Mouse (Mus musculus): Measurements from ENCODE around the gene Tbx3. TPM values are rescaled to one million over a fixed set of nuclear protein-coding genes. Genes with fewer than 3 reads are reported as not detected.

The Tbx3 gene
- polyA plus RNA-seq, 1 experiment from 2014 or later: 4.0 TPM

DNA sequence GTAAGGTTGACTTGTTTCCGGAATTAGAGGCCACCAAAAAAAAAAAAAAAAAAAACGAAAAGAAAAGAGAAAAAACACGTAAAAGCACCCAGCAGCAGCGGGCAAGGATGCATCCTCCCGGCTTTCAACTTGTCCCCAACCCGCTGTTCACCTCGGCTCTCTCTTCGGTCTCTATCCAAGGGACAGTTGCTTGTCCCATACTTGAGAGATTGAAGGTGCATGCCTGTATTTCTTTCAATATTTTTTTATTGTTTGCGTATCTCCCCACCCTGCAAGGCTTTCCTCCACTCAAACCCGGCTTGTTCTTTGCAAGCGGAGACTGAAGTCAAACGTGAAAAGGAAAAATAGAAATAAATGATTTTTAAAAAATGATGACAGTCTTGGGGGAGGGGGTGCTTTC is 7.7 kb upstream of the Tbx3 start:
- no peaks in the 10 kb centered on the region for H3K36me3 ChIP-seq
- WGBS: 1% methylated on average over 12 of the region's 12 CpGs
- no peak overlapping the region for H3K4me2 ChIP-seq
- H3K4me3 ChIP-seq: no peak overlapping the region
- H3K9me3 ChIP-seq: no peaks in the 10 kb centered on the region
- H3K9ac ChIP-seq: no peak overlapping the region
- no peaks in the 10 kb centered on the region for H3K4me1 ChIP-seq (replicated peaks)
- ATAC-seq (ENCODE audit: low FRiP score, low read depth): no peak
- H3K27ac ChIP-seq (replicated peaks): no peak overlapping the region
- peaks cover 89% of the 10 kb centered on the region for H3K27me3 ChIP-seq

DNA sequence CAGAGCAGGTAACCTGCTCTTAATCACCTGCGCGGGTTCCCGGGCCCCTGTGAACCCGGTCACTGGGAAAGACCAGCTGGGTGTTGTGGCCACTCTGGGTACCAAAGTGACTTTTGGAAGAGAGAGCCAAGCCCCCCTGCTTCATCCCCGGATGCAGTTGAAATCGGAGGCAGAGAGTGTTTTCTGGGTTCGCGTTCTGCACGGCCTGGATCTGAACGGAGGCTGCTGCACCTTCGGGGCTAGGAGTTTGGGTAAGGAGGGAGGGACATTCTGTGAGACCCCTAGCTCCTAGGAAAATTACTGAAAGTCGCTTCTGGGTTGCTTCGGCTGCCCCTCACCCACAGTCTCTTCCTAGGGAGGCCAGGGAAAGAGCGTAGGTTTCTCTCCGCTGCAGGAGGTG is 7.2 kb upstream of the Tbx3 start:
- under 1% methylated on average over 15 of the region's 15 CpGs for WGBS
- Histone ChIP-seq H3K4me3 (no peak overlapping the region), H3K4me2 (no peak overlapping the region), H3K27ac (replicated peaks) (no peak overlapping the region), H3K27me3 (peaks cover 89% of the 10 kb centered on the region), H3K9ac (no peak overlapping the region), H3K9me3 (no peaks in the 10 kb centered on the region), H3K4me1 (replicated peaks) (no peaks in the 10 kb centered on the region), H3K36me3 (no peaks in the 10 kb centered on the region)
- ATAC-seq (ENCODE audit: low FRiP score, low read depth): no peak

DNA sequence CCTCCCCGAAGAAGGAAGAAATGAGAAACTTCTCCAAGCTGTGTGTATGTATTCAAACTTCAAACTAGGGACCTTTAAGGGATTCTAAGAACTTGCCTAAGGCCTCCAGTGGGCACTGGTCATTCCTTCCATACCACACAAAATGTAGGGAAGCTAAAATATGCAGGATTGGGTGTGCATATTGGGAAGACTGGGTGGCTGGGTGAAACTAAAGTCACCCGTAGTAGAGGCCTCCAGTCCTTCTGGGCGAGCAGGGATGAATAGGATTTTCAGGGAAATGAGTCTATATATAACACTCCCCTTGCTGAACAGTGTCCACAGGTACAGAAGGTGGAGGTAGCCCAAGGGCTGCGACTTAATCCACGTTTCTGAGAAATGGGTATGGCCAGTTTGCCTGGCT is 6.7 kb upstream of the Tbx3 start:
- H3K36me3 ChIP-seq: no peaks in the 10 kb centered on the region
- ATAC-seq (ENCODE audit: low FRiP score, low read depth): no peak
- 2% methylated on average over 5 of the region's 5 CpGs for WGBS

DNA sequence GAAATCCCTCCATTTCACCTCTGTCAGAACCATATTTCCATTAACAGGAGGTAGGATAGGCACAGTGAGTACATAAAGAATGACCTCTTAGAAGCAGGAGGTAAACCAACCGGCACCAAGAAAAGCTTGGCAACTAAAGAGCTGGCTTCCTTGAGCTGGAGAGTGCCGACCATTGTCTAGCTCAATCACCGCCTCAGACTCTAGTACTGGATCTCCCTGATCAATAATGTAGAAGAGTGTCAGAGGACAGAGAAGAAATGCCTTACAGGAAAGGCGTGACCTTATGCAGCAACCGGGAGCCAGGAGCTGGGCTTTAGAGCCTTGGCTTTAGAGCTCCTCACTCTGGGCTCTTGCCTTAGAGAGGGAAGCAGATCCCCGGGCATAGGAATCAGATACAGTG is 4.7 kb upstream of the Tbx3 start:
- Histone ChIP-seq H3K27me3 (peaks cover 94% of the 10 kb centered on the region), H3K9me3 (no peaks in the 10 kb centered on the region), H3K4me1 (replicated peaks) (peaks cover 12% of the 10 kb centered on the region), H3K4me2 (no peak overlapping the region), H3K27ac (replicated peaks) (no peak overlapping the region), H3K36me3 (no peaks in the 10 kb centered on the region), H3K9ac (no peak overlapping the region), H3K4me3 (no peak overlapping the region)
- 3% methylated on average over 6 of the region's 6 CpGs for WGBS
- ATAC-seq (ENCODE audit: low FRiP score, low read depth): no peak

More for the DNA sequence above, 6.7 kb upstream of the Tbx3 start:
- H3K9ac ChIP-seq: no peak overlapping the region
- no peak overlapping the region for H3K4me3 ChIP-seq
- H3K27me3 ChIP-seq: peaks cover 90% of the 10 kb centered on the region
- H3K9me3 ChIP-seq: no peaks in the 10 kb centered on the region
- no peak overlapping the region for H3K4me2 ChIP-seq
- no peak overlapping the region for H3K27ac ChIP-seq (replicated peaks)
- H3K4me1 ChIP-seq (replicated peaks): no peaks in the 10 kb centered on the region

GRCm38 (mm10) chr5:119667356-119667940 is 3.0 kb upstream of the Tbx3 start:
- ATAC-seq (ENCODE audit: low FRiP score, low read depth): no peak
- H3K4me2 ChIP-seq: no peak overlapping the region
- WGBS: 6% methylated on average over 13 of the region's 13 CpGs

DNA sequence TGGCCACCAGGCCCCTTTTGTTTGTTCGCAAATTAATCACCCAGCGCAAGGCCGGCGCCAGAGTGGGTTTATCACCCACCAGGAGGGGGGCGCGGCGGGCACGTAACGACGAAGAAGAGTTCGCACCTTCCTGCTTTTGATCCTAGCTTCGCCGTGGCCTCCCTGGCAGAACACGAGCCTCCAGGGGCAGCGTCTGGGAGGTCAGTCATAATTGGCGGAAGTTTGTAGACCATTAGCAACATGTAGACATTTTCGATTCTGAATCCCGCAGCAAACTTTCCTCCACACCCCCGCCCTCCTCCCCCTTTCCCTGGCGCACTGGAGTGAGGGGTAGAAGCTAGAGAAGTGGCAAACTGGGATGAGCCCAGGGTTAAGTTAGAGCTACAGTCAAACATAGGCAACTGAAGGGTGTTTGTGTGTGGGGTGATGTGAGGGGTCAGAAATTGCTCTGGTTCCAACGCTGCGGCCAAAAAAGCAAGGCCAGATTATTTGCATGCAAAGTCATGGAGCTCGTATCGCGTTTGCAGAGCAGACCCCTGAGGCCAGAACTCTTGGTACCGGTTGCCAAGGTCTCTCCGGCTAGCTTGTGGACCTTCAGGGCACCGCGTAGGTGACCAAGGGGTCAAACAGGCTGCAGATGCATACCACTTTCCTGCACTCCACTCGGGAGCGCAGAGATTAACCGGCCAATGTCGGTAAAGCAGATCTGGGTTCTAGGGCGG is 2.1 kb upstream of the Tbx3 start:
- whole genome bisulfite sequencing: 3% methylated on average over 34 of the region's 34 CpGs
- Histone ChIP-seq H3K9ac (no peak overlapping the region), H3K27ac (replicated peaks) (no peak overlapping the region), H3K4me1 (replicated peaks) (peaks cover 14% of the 10 kb centered on the region), H3K4me3 (no peak overlapping the region), H3K36me3 (no peaks in the 10 kb centered on the region), H3K27me3 (peaks cover 89% of the 10 kb centered on the region), H3K9me3 (no peaks in the 10 kb centered on the region), H3K4me2 (no peak overlapping the region)
- no peak for ATAC-seq (ENCODE audit: low FRiP score, low read depth)

More at GRCm38 (mm10) chr5:119667356-119667940, 3.0 kb upstream of the Tbx3 start:
- Histone ChIP-seq H3K4me1 (replicated peaks) (peaks cover 14% of the 10 kb centered on the region), H3K9ac (no peak overlapping the region), H3K27me3 (peaks cover 89% of the 10 kb centered on the region), H3K36me3 (no peaks in the 10 kb centered on the region), H3K9me3 (no peaks in the 10 kb centered on the region), H3K27ac (replicated peaks) (no peak overlapping the region), H3K4me3 (no peak overlapping the region)

DNA sequence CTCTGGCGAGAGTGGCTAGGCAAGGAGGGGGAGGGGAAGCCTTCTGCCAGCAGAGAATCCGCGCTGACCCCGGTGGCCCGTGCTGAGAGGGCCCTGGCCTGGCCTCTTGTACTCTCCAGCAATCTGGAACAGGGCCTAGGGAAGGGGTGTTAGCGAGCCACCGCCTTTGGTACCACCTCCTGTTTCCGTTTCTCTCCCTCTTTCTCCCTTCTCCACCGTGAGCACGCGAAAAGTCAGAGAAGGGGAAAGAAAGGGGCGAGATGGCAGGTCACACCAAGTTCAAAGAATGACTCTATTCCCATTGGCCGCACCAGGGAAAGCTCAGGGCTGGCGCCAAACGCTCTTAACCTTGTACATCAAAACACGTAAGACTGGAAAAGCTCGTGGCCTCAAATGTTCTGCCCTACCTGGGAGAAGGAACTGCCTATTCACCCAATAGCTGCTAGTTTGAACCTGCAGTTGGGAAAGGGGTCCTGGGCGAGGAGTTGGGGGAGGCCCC is 1.5 kb upstream of the Tbx3 start:
- H3K36me3 ChIP-seq: no peaks in the 10 kb centered on the region
- H3K9me3 ChIP-seq: no peaks in the 10 kb centered on the region
- no peak for ATAC-seq (ENCODE audit: low FRiP score, low read depth)
- 3% methylated on average over 17 of the region's 18 CpGs for WGBS
- no peak overlapping the region for H3K4me2 ChIP-seq
- no peak overlapping the region for H3K4me3 ChIP-seq
- no peak overlapping the region for H3K27ac ChIP-seq (replicated peaks)
- peaks cover 88% of the 10 kb centered on the region for H3K27me3 ChIP-seq
- H3K9ac ChIP-seq: no peak overlapping the region
- peaks cover 14% of the 10 kb centered on the region for H3K4me1 ChIP-seq (replicated peaks)

DNA sequence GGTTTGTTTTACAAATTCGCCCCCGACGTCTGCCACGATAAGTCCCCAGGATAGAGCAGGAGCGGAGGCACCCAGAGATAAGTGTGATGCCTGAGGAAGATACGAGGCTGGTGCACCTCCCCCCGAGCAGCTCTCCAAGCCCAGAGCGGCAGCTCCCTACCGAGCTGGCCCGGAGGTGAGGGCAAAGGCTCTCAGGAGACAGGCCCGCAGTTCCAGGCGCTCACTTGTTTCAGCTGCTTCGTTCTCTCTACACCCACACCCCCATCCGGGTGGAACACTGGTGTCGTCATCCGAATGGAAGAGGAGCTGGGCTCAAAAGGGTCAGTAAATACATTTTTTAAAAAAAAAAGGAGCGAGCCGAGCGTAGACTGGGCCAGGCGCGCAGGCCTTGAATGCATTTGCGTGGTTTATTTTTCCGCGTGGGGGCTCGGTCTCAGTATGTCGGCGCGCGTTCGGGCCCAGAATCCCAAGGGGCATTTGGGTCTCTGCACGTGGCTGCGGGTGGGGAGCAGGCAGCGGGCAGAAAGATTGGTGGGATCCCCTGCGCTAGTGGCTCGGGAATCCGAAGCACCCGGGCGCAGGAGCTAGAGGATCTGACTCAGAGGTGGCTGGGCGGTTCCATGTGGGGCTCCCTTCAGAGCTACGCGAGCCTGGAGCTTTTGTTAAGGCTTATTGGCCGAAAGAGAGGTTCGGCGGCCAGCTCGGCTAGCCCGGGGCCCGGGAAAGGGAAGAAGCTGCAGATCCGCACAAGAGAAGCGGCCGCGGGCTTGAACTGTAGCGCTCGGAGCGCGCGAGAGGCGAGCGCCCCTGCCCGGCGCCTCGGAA is 516 bp upstream of the Tbx3 start:
- Histone ChIP-seq H3K9me3 (no peaks in the 10 kb centered on the region), H3K27me3 (peaks cover 88% of the 10 kb centered on the region), H3K4me2 (peak overlapping the region; percentile 54), H3K36me3 (no peaks in the 10 kb centered on the region), H3K9ac (0 out of 2 replicates have a peak overlapping the region, but pooled peaks have one; percentile 11), H3K4me3 (peak overlapping the region; percentile 26), H3K27ac (replicated peaks) (0 out of 2 replicates have a peak overlapping the region, but pooled peaks have one; percentile 29), H3K4me1 (replicated peaks) (peaks cover 14% of the 10 kb centered on the region)
- under 1% methylated on average over 61 of the region's 61 CpGs for WGBS
- no peak; the same call in 1 of the 2 replicates for ATAC-seq (ENCODE audit: low FRiP score, low read depth)

DNA sequence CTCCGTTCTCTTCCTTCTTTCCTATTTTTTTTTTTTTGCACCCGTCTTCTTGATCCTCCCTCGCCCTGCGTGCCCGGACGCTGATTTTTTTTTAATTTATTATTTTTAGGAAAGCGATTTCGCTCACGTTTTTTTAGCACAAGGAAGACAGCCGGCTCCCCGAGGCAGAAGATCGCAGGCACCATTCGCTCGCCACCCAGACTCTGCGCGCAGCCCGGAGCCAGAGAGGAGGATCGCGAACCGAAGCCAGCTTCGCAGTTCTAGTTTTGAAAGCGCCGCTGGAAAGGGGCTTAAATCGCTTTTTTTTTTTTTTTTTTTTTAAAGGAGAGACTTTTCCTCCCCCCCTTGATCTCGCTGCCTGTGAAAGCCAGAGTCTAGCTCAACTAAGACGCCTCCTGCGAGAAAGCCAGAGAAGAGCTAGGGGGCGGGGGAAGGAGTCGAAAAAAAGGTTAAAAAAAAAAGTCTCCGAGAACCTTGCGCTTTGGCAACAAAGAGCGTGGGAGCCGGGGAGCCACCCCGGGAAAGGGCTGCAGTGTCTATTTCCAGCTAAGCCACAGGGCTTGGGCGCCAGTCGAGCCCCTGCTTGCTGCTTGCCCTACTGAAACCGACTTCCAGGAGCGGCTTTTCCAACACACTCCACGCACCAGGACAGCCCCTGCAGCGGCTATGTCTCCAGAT is 794 bp downstream of the Tbx3 start:
- Histone ChIP-seq H3K4me2 (peak overlapping the region; percentile 54), H3K4me3 (peak overlapping the region; percentile 26), H3K27me3 (peaks cover 88% of the 10 kb centered on the region), H3K4me1 (replicated peaks) (peaks cover 14% of the 10 kb centered on the region), H3K36me3 (no peaks in the 10 kb centered on the region), H3K27ac (replicated peaks) (no peak overlapping the region), H3K9me3 (no peaks in the 10 kb centered on the region), H3K9ac (no peak overlapping the region)
- ATAC-seq (ENCODE audit: low FRiP score, low read depth): no peak
- WGBS: under 1% methylated on average over 40 of the region's 40 CpGs

GRCm38 (mm10) chr5:119671965-119672347 is 1.5 kb downstream of the Tbx3 start:
- Histone ChIP-seq H3K4me3 (peak overlapping the region; percentile 26; the same call in 1 of the 2 replicates), H3K27ac (replicated peaks) (no peak overlapping the region), H3K9ac (no peak overlapping the region), H3K27me3 (peaks cover 88% of the 10 kb centered on the region), H3K4me2 (peak overlapping the region; percentile 54), H3K9me3 (no peaks in the 10 kb centered on the region), H3K36me3 (no peaks in the 10 kb centered on the region), H3K4me1 (replicated peaks) (peaks cover 14% of the 10 kb centered on the region)
- under 1% methylated on average over 23 of the region's 23 CpGs for WGBS
- no peak for ATAC-seq (ENCODE audit: low FRiP score, low read depth)

- Histone ChIP-seq H3K9ac (no peak overlapping the region), H3K9me3 (no peaks in the 10 kb centered on the region), H3K4me1 (replicated peaks) (peaks cover 14% of the 10 kb centered on the region), H3K4me3 (peak overlapping the region; percentile 26; the same call in 1 of the 2 replicates), H3K27me3 (peaks cover 88% of the 10 kb centered on the region), H3K4me2 (no peak overlapping the region), H3K27ac (replicated peaks) (no peak overlapping the region), H3K36me3 (no peaks in the 10 kb centered on the region)
- ATAC-seq (ENCODE audit: low FRiP score, low read depth): no peak
- WGBS: 1% methylated on average over 19 of the region's 19 CpGs
Observed at GRCm38 (mm10) chr5:119672348-119672983, 2.0 kb downstream of the Tbx3 start.
